Mouse (Mus musculus) erythroblast, embryonic 14.5 days (primary cell): ENCODE results near the gene Ttc30b. TPM values are rescaled to one million over a fixed set of nuclear protein-coding genes. Genes with fewer than 3 reads are reported as not detected.

Experiments used
- H3K27me3 ChIP-seq: 2 replicates; pipeline ENCODE4 v1.6.1; 2012; ENCODE audit warnings: inconsistent platforms; ENCODE audit not compliant: control insufficient read depth
- H3K36me3 ChIP-seq: 2 replicates; pipeline ENCODE4 v1.6.1; 2012; ENCODE audit warnings: mild to moderate bottlenecking, inconsistent platforms; ENCODE audit not compliant: control insufficient read depth
- H3K4me1 ChIP-seq: 2 replicates; pipeline ENCODE4 v1.6.1; 2012; ENCODE audit warnings: inconsistent platforms; ENCODE audit not compliant: control insufficient read depth
- H3K4me3 ChIP-seq: replicated peaks from 2 replicates; pipeline ENCODE3; 2012; ENCODE audit warnings: moderate library complexity, mild to moderate bottlenecking, inconsistent platforms
- H3K9me3 ChIP-seq: 2 replicates; pipeline ENCODE4 v1.6.1; 2012; ENCODE audit warnings: low read length, inconsistent platforms, mixed read lengths; ENCODE audit not compliant: control insufficient read depth
- GATA1 ChIP-seq: IDR thresholded peaks from 2 replicates; pipeline ENCODE4 v1.6.1; 2012; ENCODE audit warnings: low read length, inconsistent platforms, mixed read lengths
- TAL1 ChIP-seq: IDR thresholded peaks from 3 replicates; pipeline ENCODE4 v1.6.1; 2012; ENCODE audit warnings: low read length, inconsistent platforms, mixed read lengths
- polyA plus RNA-seq: library from polyadenylated mRNA; stranded (reverse); fragments of >175 nt; gene quantifications from 2 replicates; pipeline ENCODE4 v1.2.3, GENCODE M21; 2012

The Ttc30b gene
- polyA plus RNA-seq, 1 experiment, result not detected

DNA sequence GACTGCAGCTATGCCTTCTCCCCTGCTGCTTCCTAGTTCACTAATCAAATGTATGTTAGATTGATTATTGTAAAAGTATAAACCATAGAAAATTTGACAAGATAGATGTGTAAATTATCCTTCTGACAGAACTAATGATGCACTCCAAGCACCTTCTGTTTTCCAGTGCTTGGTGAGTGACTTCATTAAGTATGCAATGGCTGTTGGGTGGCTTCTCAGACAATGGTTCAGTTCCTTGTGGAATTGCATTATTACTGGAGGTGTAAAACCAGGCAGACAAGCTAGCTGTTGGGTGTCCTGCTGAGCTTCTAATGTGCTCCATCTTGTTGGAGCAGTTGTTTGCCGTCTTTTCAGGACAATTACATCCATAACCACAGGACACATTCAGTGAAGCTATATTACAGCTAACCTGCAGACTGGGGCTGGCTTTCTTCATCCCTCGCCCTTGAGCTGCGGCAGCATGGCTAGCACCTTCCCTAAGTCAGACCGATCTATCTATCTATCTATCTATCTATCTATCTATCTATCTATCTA lies 14.5 kb downstream of the Ttc30b start:
- Histone ChIP-seq H3K4me1 (no peaks in the 10 kb centered on the region), H3K4me3 (no peak overlapping the region), H3K36me3 (peaks cover 33% of the 10 kb centered on the region), H3K27me3 (no peaks in the 10 kb centered on the region), H3K9me3 (no peaks in the 10 kb centered on the region)
- TF ChIP-seq TAL1, result no peak
- TF ChIP-seq GATA1, result no peak

DNA sequence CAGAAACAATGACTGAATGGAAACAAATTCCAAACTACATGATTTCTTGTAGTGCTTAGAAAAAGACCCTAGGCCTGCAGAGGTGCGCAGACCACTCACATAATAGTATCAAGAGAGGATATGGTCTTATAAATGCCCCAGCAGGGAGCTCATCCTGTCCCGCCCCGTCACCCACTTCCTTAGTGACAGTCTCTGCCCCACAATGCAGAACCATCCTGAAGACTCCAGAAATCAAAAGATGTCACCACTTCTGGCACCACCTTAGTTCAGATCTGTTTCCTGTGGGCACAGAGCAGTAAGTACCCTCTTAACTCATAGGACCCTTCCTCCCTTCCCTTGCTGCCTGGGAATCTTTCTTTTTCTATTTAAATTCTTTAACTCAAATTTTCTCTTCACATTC lies 23.3 kb downstream of the Ttc30b start:
- Histone ChIP-seq H3K9me3 (no peaks in the 10 kb centered on the region), H3K36me3 (peaks cover 41% of the 10 kb centered on the region), H3K4me3 (no peak overlapping the region), H3K27me3 (no peaks in the 10 kb centered on the region), H3K4me1 (no peaks in the 10 kb centered on the region)
- no peak for TF ChIP-seq GATA1

DNA sequence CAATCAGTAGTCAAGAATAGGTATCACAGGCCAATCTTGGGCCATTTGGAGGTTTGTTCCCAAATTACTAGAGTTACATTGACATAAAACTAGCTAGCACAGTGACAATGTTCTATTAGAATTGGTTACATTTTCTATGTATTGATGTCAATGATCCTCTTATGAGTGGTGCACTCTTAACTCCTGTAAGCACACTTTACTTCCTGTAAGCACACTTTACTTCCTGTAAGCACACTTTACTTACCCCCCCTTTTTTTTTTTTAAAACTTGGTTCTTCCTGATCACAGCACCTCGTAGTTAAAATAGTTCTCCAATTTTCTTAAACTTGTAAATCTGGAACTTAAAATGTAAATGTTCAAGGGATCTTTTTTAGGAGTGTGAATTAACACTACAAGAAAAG lies 31.2 kb downstream of the Ttc30b start:
- H3K36me3 ChIP-seq, result peaks cover 49% of the 10 kb centered on the region
- H3K9me3 ChIP-seq, result no peaks in the 10 kb centered on the region
- no peaks in the 10 kb centered on the region for H3K27me3 ChIP-seq
- TF ChIP-seq TAL1, result no peak
- TF ChIP-seq GATA1, result no peak
- H3K4me3 ChIP-seq, result no peak overlapping the region
- no peaks in the 10 kb centered on the region for H3K4me1 ChIP-seq

DNA sequence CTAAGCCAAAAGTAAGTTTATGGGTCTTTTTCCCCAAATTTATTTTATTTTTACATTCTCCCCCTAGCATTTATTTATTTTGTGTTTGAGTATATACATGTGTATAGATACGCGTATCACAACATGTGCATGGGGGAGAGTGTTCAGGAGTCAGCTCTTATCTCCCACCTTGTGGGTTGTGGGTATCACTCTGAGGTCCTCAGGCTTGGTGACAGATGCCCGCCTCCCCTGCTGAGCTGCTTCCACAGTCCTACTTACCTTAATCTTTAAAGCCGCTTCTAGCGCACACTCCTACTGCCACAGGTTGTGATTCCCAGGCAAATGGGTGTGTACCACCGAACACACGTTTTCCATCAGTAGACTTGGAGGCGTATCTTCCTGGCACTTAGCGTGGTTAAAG lies 36.5 kb downstream of the Ttc30b start:
- Histone ChIP-seq H3K36me3 (peaks cover 37% of the 10 kb centered on the region), H3K27me3 (no peaks in the 10 kb centered on the region), H3K4me1 (no peaks in the 10 kb centered on the region), H3K4me3 (no peak overlapping the region), H3K9me3 (peaks cover 3% of the 10 kb centered on the region; the same call in 1 of the 2 replicates)
- TF ChIP-seq TAL1 (no peak), GATA1 (no peak)

DNA sequence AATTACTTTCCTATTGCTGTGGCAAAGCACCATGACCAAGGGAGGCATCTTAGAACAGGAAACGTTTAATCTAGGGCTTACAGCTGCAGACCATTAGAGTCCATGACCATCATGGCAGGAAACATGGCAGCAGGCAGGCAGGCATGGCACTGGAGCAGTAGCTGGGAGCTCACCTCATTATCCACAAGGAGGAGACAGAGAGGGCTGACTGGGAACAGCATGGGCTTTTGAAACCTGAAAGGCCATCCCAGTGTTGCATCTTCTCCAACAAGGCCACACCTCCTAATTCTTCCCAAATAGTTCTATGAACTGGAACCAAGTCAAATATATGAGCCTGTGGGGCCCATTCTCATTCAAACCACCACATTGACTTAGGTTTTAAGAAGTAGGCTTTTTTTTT lies 38.1 kb downstream of the Ttc30b start:
- Histone ChIP-seq H3K9me3 (peaks cover 3% of the 10 kb centered on the region; the same call in 1 of the 2 replicates), H3K36me3 (peaks cover 38% of the 10 kb centered on the region), H3K27me3 (no peaks in the 10 kb centered on the region), H3K4me1 (no peaks in the 10 kb centered on the region), H3K4me3 (no peak overlapping the region)
- TF ChIP-seq GATA1, result no peak
- no peak for TF ChIP-seq TAL1

DNA sequence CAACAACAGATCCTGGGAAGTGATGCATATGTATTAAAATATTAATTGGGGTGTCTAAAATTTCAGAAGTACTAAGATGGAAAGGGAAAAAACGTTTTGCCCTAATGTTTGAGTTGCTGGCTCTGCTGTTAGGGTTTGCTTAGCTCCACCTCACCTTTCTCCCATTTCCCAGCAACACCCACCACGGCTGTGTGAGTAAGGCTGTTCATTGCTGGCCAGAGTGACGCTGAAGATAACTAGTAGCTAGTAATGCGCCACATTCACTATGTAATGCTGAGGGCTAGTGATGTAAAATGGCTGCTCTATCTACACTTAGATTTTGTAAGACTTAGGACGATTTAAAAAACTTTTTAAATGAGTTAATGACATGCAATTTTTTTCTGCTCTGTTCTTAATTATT lies 42.7 kb downstream of the Ttc30b start:
- Histone ChIP-seq H3K27me3 (no peaks in the 10 kb centered on the region), H3K4me3 (no peak overlapping the region), H3K4me1 (no peaks in the 10 kb centered on the region), H3K9me3 (peaks cover 3% of the 10 kb centered on the region; the same call in 1 of the 2 replicates), H3K36me3 (peaks cover 21% of the 10 kb centered on the region)
- TF ChIP-seq TAL1, result no peak
- no peak for TF ChIP-seq GATA1

DNA sequence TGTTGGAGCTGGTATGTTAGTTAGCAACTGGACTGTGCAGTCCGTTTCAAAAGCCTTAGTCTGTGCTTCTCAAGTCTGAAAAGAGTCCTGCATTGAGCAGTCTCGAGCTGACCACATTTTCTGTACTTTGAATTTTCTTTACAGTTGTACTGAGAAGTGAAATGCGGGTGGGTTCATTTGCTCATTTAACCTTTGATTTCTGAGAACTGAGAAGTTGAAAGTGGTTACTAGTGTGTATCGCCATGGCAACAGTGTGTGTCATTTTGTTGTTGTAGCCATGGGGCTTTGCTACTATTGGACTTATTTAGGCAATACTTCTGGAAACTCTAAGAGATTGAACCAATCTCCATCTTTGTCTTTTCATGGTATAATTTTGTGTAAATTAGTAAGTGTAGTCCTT lies 46.4 kb downstream of the Ttc30b start:
- Histone ChIP-seq H3K36me3 (peaks cover 24% of the 10 kb centered on the region), H3K9me3 (no peaks in the 10 kb centered on the region), H3K4me1 (no peaks in the 10 kb centered on the region), H3K4me3 (no peak overlapping the region), H3K27me3 (no peaks in the 10 kb centered on the region)
- no peak for TF ChIP-seq GATA1
- TF ChIP-seq TAL1, result no peak

Other genes with a start within 250 kb of the Ttc30b start
- 1.6 and 1.7 TPM in 2 replicates for gene Nfe2l2, start 233.9 kb downstream of the Ttc30b start, polyA plus RNA-seq
- 0.11 and 0.17 TPM in 2 replicates for gene Agps, start 106.4 kb downstream of the Ttc30b start, polyA plus RNA-seq
- not detected in 2 replicates for gene Ttc30a2, start 39.6 kb upstream of the Ttc30b start, polyA plus RNA-seq
- gene Ttc30a1, start 43.4 kb upstream of the Ttc30b start, polyA plus RNA-seq, result 0.01 TPM in 1 of 2 replicates, not detected in the other